Mouse (Mus musculus) activated CD4-positive, CD25-positive, alpha-beta regulatory T cell (primary cell): ENCODE measurements around the gene Il6. TPM values are rescaled to one million over a fixed set of nuclear protein-coding genes. Genes with fewer than 3 reads are reported as not detected.

Source experiments
- polyA plus RNA-seq, 2 experiments: library from polyadenylated mRNA; unstranded; fragments of 100-300 nt; shearing (Covaris generic); gene quantifications; one replicate each; pipeline ENCODE4 v1.2.1; 2017

The Il6 gene
- polyA plus RNA-seq, result under 1 TPM; 0.51 to 0.55 TPM

GRCm38 (mm10) chr5:30012726-30013503 is at the start of gene Il6:
Gene Il6, plus strand, starts transcription at chr5:30013114.

Other genes starting within 250 kb of the Il6 start
- 10 to 100 TPM; 70.2 to 80.7 TPM for gene Tyms, start 60.5 kb downstream of the Il6 start, polyA plus RNA-seq
- under 1 TPM; 0.07 to 0.25 TPM for gene Garem2, start 92.0 kb downstream of the Il6 start, polyA plus RNA-seq
- gene 3110082J24Rik, start 93.0 kb downstream of the Il6 start, polyA plus RNA-seq, result not detected
- gene Hadha, start 142.0 kb downstream of the Il6 start, polyA plus RNA-seq, result 10 to 100 TPM; 77.3 to 97.6 TPM
- 100 to 1,000 TPM; 168 to 184 TPM for gene Hadhb, start 142.1 kb downstream of the Il6 start, polyA plus RNA-seq
- gene Adgrf3, start 192.6 kb downstream of the Il6 start, polyA plus RNA-seq, result under 1 TPM in 1 of 2 experiments, not detected in 1; 0.41 TPM
- 10 to 100 TPM; 18.7 to 20.9 TPM for gene Selenoi, start 219.5 kb downstream of the Il6 start, polyA plus RNA-seq